Mouse (Mus musculus) heart, embryonic 11.5 days (tissue): ENCODE measurements around the gene Coil. TPM values are rescaled to one million over a fixed set of nuclear protein-coding genes. Genes with fewer than 3 reads are reported as not detected.

ENCODE experiments used
- ATAC-seq: fragments of 200-750 bp; cut with Nextera tagmentation; replicated peaks from 2 replicates; pipeline ENCODE4 v1.8.0; 2017; ENCODE audit warnings: moderate library complexity; ENCODE audit not compliant: insufficient number of reproducible peaks, low FRiP score, low TSS enrichment
- H3K27ac ChIP-seq: fragments of 300-500 bp; sonication (generic); 2 replicates; pipeline ENCODE4 v1.5.1; 2014; ENCODE audit warnings: mild to moderate bottlenecking, low read depth, low read length
- H3K27me3 ChIP-seq: fragments of 300-500 bp; sonication (generic); 2 replicates; pipeline ENCODE4 v1.6.1; 2014; ENCODE audit warnings: mild to moderate bottlenecking, low read length, mixed read lengths; ENCODE audit not compliant: control insufficient read depth, insufficient read depth
- H3K36me3 ChIP-seq: fragments of 300-500 bp; sonication (generic); 2 replicates; pipeline ENCODE4 v1.6.1; 2014; ENCODE audit warnings: mild to moderate bottlenecking, low read length, moderate library complexity, mixed read lengths; ENCODE audit not compliant: control insufficient read depth, insufficient read depth
- H3K4me1 ChIP-seq: fragments of 300-500 bp; sonication (generic); 2 replicates; pipeline ENCODE4 v1.6.1; 2014; ENCODE audit warnings: low read length; ENCODE audit not compliant: control insufficient read depth, insufficient read depth
- H3K4me2 ChIP-seq: fragments of 300-500 bp; sonication (generic); 2 replicates; pipeline ENCODE4 v1.6.1; 2014; ENCODE audit warnings: mild to moderate bottlenecking, moderate library complexity
- H3K4me3 ChIP-seq: fragments of 300-500 bp; sonication (generic); 2 replicates; pipeline ENCODE4 v1.5.1; 2014; ENCODE audit warnings: low read depth, low read length
- H3K9ac ChIP-seq: fragments of 300-500 bp; sonication (generic); 2 replicates; pipeline ENCODE4 v1.6.1; 2014; ENCODE audit warnings: mild to moderate bottlenecking, low read depth, low read length, moderate library complexity
- H3K9me3 ChIP-seq: fragments of 300-500 bp; sonication (generic); replicated peaks from 2 replicates; pipeline ENCODE4 v1.6.1; 2016; ENCODE audit warnings: low read length; ENCODE audit not compliant: control insufficient read depth
- WGBS: fragments of 180-500 bp; shearing (Covaris S2); extraction: QIAGEN DNeasy Blood & Tissue Kit; methylation state at CpG from one replicate; pipeline ENCODE4 v1.1.7; 2014; ENCODE audit not compliant: insufficient replicate concordance; 5-methylcytosine and 5-hydroxymethylcytosine counted together
- polyA plus RNA-seq: library from polyadenylated mRNA; unstranded; fragments of >200 nt; fragmentation: Nextera tagmentation; extraction: Ambion mirVana; gene quantifications from 2 replicates; pipeline ENCODE4 v1.2.1, GENCODE M21; 2014

Gene Coil
- polyA plus RNA-seq, 1 experiment from 2014 or later = 9.0 TPM

- no peaks in the 10 kb centered on the region for H3K9me3 ChIP-seq
- no peak overlapping the region for H3K4me2 ChIP-seq
- no peak overlapping the region for H3K9ac ChIP-seq
- no peak overlapping the region for H3K4me3 ChIP-seq
- WGBS = 77% methylated on average over 12 of the region's 12 CpGs
- peaks cover 10% of the 10 kb centered on the region for H3K36me3 ChIP-seq
- no peak for ATAC-seq
- no peaks in the 10 kb centered on the region for H3K4me1 ChIP-seq
- H3K27ac ChIP-seq = no peak overlapping the region
- no peaks in the 10 kb centered on the region for H3K27me3 ChIP-seq
Measured at GRCm38 (mm10) chr11:88941489-88941888, 28.6 kb upstream of the Coil start.

GRCm38 (mm10) chr11:88945971-88946585, 24.0 kb upstream of the Coil start:
- Histone ChIP-seq H3K27ac (no peak overlapping the region), H3K4me2 (no peak overlapping the region), H3K4me3 (no peak overlapping the region), H3K9ac (no peak overlapping the region), H3K36me3 (peaks cover 13% of the 10 kb centered on the region), H3K4me1 (no peaks in the 10 kb centered on the region), H3K27me3 (no peaks in the 10 kb centered on the region), H3K9me3 (no peaks in the 10 kb centered on the region)
- ATAC-seq = no peak
- 67% methylated on average over 7 of the region's 8 CpGs for WGBS

GRCm38 (mm10) chr11:88948896-88949295, 21.2 kb upstream of the Coil start:
- Histone ChIP-seq H3K4me1 (no peaks in the 10 kb centered on the region), H3K9me3 (no peaks in the 10 kb centered on the region), H3K27me3 (no peaks in the 10 kb centered on the region), H3K4me3 (no peak overlapping the region), H3K9ac (no peak overlapping the region), H3K36me3 (peaks cover 9% of the 10 kb centered on the region), H3K27ac (no peak overlapping the region), H3K4me2 (no peak overlapping the region)
- 75% methylated on average over 8 of the region's 8 CpGs for WGBS
- ATAC-seq = no peak

DNA sequence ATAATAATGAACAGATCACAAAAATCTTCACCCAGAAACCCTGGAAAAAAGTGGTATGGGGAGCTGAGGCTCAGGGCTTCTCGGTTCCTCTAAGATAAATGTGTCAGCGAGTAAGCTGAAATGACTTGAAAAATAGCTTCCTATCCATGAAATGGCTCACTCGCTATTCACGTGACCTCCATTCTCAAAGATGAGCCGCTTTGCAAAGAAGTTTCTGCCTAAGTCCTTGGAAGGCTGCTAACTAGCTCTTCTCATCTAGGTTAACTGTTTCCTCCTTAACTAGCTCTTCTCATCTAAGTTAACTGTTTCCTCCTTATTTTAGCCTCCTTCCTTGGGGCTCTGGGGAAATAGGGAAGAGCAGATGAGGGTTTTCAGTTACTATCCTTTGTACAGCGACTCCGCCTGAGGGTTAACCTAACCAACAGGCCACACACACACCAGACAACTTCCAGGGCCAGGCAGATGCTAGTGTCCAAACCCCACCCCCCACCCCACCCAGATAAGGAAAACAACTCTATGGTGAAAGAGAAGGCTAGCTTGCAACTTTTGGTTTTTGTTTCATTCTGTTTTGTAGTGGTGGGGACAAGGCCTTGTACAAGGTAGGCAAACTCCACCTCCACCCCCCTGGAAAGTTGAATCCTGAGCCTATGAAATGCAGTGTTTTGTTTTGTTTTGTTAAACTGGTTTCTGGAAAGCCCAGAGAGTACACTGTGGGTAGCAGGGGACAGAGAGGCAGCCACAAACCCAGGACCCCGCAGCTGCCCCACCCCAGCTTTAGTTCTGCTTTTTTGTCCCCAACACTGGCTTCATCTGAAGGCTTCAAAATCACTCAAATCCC, 20.0 kb upstream of the Coil start:
- Histone ChIP-seq H3K9ac (no peak overlapping the region), H3K4me2 (no peak overlapping the region), H3K4me1 (no peaks in the 10 kb centered on the region), H3K36me3 (peaks cover 5% of the 10 kb centered on the region; the same call in 1 of the 2 replicates), H3K9me3 (no peaks in the 10 kb centered on the region), H3K27ac (no peak overlapping the region), H3K27me3 (no peaks in the 10 kb centered on the region), H3K4me3 (no peak overlapping the region)
- no peak for ATAC-seq
- WGBS = 72% methylated on average over 8 of the region's 8 CpGs

DNA sequence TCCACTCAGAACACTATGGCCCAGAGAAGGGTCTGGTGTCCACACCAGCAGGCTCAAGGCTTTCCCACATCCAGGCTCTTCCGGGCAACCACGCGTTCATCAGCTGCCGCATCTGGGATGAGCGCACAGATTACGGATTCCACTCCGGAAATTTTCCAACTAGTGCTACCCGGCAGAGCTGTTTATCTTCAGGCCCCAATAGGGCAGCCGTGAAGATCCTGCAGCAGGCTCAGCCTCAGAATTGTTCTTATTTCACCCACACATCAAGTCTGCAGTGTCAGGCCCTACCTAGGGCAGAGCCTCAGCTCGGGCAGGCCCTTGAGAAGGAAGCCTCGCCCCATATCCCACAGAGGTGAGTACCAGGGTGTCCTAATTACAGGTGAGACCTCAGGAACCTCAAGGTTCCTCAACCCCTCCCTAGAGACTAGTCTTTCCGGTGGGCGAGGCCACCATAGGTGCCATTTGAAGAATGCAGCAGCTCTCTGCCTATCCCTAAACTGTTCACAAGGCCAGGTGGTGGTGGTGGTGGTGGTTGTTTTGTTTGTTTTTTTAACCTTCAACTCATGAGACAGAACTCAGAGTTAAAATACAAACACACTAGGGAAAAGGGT, 19.3 kb upstream of the Coil start:
- Histone ChIP-seq H3K4me1 (no peaks in the 10 kb centered on the region), H3K27me3 (no peaks in the 10 kb centered on the region), H3K9me3 (no peaks in the 10 kb centered on the region), H3K4me2 (no peak overlapping the region), H3K36me3 (peaks cover 5% of the 10 kb centered on the region; the same call in 1 of the 2 replicates), H3K4me3 (no peak overlapping the region), H3K9ac (no peak overlapping the region), H3K27ac (no peak overlapping the region)
- no peak for ATAC-seq
- WGBS = 73% methylated on average over 13 of the region's 13 CpGs

DNA sequence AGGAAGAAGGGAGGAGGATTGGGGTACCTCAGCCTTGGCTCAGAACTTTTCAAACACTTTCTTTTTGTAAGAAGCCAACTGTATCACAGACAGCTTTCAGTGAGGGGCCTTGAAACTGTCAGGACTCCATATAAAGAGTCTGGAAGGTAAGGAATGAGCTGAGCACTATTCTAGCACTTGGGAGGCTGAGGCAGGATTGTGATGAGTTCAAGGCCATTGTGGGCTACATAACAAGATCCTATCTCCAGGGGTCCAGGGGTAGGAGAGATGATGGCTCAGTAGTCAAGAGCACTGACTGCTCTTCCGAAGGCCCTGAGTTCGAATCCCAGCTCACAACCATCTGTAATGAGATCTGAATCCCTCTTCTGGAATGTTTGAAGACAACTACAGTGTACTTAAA, 18.5 kb upstream of the Coil start:
- Histone ChIP-seq H3K9me3 (no peaks in the 10 kb centered on the region), H3K27me3 (no peaks in the 10 kb centered on the region), H3K9ac (no peak overlapping the region), H3K27ac (no peak overlapping the region), H3K4me2 (no peak overlapping the region), H3K36me3 (peaks cover 5% of the 10 kb centered on the region; the same call in 1 of the 2 replicates), H3K4me3 (no peak overlapping the region), H3K4me1 (no peaks in the 10 kb centered on the region)
- no peak for ATAC-seq
- 91% methylated on average over 2 of the region's 2 CpGs for WGBS

- Histone ChIP-seq H3K9me3 (no peaks in the 10 kb centered on the region), H3K27ac (no peak overlapping the region), H3K4me1 (no peaks in the 10 kb centered on the region), H3K9ac (no peak overlapping the region), H3K36me3 (peaks cover 2% of the 10 kb centered on the region; the same call in 1 of the 2 replicates), H3K4me3 (no peak overlapping the region), H3K4me2 (no peak overlapping the region), H3K27me3 (no peaks in the 10 kb centered on the region)
- 85% methylated on average over 5 of the region's 5 CpGs for WGBS
- ATAC-seq = no peak
Measured at GRCm38 (mm10) chr11:88952117-88952516, 17.9 kb upstream of the Coil start.

DNA sequence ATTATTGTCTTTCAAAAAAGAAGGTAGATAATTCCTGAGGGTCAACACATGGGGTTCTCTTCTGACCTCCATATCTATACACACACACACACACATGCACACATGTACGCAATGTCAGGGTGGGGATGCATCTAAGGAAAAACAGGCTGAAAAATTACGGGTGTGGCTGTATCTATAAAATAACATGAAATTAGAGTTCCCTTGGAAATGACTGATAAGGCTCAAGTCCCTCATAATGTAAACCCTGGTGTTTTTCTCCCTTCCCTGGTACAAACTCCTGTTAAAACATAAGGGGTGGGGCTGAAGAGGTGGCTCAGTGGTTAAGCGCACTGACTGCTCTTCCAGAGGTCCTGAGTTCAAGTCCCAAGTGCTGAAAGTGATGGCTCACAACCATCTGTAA, 16.5 kb upstream of the Coil start:
- Histone ChIP-seq H3K4me3 (no peak overlapping the region), H3K27ac (no peak overlapping the region), H3K9ac (no peak overlapping the region), H3K4me2 (no peak overlapping the region), H3K9me3 (no peaks in the 10 kb centered on the region), H3K27me3 (no peaks in the 10 kb centered on the region), H3K36me3 (peaks cover 2% of the 10 kb centered on the region; the same call in 1 of the 2 replicates), H3K4me1 (no peaks in the 10 kb centered on the region)
- 82% methylated on average over 3 of the region's 3 CpGs for WGBS
- no peak for ATAC-seq
